Mouse (Mus musculus): ENCODE results near the gene Ankrd22. TPM values are rescaled to one million over a fixed set of nuclear protein-coding genes. Genes with fewer than 3 reads are reported as not detected.
"Not testable (repeated sequence)": the region's sequence is repeated elsewhere in the genome, so short reads cannot be mapped to it uniquely, and the experiment has no call there.

The Ankrd22 gene
- 11.2 and 16.2 TPM in 2 replicates for polyA plus RNA-seq (2015; fragmentation: Nextera tagmentation; extraction: Ambion mirVana)

DNA sequence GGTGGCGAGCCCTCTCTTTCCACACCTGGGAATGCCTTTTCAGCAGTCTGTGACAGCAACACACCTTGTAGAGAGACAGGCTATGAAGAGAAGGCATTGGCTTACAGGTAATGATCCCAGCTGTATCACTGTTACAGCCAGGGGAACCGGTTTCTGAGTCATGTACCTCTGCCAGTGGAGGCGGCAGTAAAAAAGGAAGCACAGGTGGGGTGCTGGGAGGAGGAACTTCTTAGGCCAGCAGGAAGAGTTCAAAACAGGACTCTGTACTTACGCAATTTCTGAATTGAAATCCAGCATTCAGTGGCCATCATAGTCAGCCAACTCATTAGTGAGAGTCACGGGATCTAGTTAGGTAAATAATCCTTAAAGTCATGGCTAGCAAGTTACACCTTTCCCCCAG lies at the start of gene Ankrd22:
Gene Ankrd22, minus strand, starts transcription at position 163 of the 400 bp plus-strand sequence.
- Histone ChIP-seq H3K9ac (ENCODE audit: low read length) (no peak within 1 kb of the TSS), H3K4me2 (ENCODE audit: low read depth, low read length) (0 out of 2 replicates have a peak within 1 kb of the TSS, but pooled peaks have one; percentile 21), H3K9me3 (replicated peaks; ENCODE audit: control insufficient read depth, low read length) (no peaks in the 10 kb centered on the region), H3K4me1 (ENCODE audit: control insufficient read depth, insufficient read depth, low read length) (no peaks in the 10 kb centered on the region), H3K36me3 (ENCODE audit: control insufficient read depth, insufficient read depth, low read length) (no peaks in the 10 kb centered on the region), H3K27ac (ENCODE audit: low read length) (peak within 1 kb of the TSS; percentile 85), H3K4me3 (replicated peaks; ENCODE audit: low read length) (peak within 1 kb of the TSS; percentile 28; the same call in 1 of the 2 replicates), H3K27me3 (ENCODE audit: control insufficient read depth, insufficient read depth, low read length) (no peaks in the 10 kb centered on the region)
- peak; percentile 94 for ATAC-seq (ENCODE audit: insufficient read depth, low FRiP score)
- WGBS = 53% methylated on average over 5 of the region's 5 CpGs

- peaks cover 14% of the 10 kb centered on the region for H3K4me1 ChIP-seq (ENCODE audit: control insufficient read depth, insufficient read depth, low read length)
- H3K27me3 ChIP-seq (ENCODE audit: control insufficient read depth, insufficient read depth, low read length) = no peaks in the 10 kb centered on the region
- H3K9me3 ChIP-seq (replicated peaks; ENCODE audit: control insufficient read depth, low read length) = no peaks in the 10 kb centered on the region
- peak; percentile 58; the same call in 1 of the 2 replicates for ATAC-seq (ENCODE audit: insufficient read depth, low FRiP score)
- no peak overlapping the region for H3K27ac ChIP-seq (ENCODE audit: low read length)
- H3K9ac ChIP-seq (ENCODE audit: low read length) = no peak overlapping the region
- H3K4me3 ChIP-seq (replicated peaks; ENCODE audit: low read length) = no peak overlapping the region
- H3K4me2 ChIP-seq (ENCODE audit: low read depth, low read length) = no peak overlapping the region
- WGBS = 43% methylated on average over 4 of the region's 4 CpGs
- H3K36me3 ChIP-seq (ENCODE audit: control insufficient read depth, insufficient read depth, low read length) = no peaks in the 10 kb centered on the region
Observed at GRCm38 (mm10) chr19:34214136-34214535, 48.3 kb upstream of the Ankrd22 start.

DNA sequence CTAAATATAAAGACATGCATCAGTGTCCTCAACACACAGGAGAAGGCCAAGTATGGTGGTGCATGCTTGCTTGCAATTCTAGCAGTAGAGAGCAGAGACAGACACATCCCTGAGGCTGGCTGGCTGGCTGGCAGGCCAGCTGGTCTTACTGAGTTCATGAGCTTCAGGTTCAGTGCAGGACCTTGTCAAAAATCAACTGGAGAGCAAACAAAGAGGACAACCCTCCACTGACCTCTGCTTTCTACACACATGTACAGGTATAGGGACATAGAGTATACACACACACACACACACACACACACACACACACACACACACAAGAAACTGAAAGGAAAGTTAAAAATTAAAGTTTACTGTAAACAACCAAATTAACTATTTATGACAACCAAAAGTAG lies 47.4 kb upstream of the Ankrd22 start:
- Histone ChIP-seq H3K9me3 (replicated peaks; ENCODE audit: control insufficient read depth, low read length) (no peaks in the 10 kb centered on the region), H3K36me3 (ENCODE audit: control insufficient read depth, insufficient read depth, low read length) (no peaks in the 10 kb centered on the region), H3K4me3 (replicated peaks; ENCODE audit: low read length) (no peak overlapping the region), H3K9ac (ENCODE audit: low read length) (no peak overlapping the region), H3K4me1 (ENCODE audit: control insufficient read depth, insufficient read depth, low read length) (peaks cover 14% of the 10 kb centered on the region), H3K27ac (ENCODE audit: low read length) (no peak overlapping the region), H3K27me3 (ENCODE audit: control insufficient read depth, insufficient read depth, low read length) (no peaks in the 10 kb centered on the region), H3K4me2 (ENCODE audit: low read depth, low read length) (no peak overlapping the region)
- ATAC-seq (ENCODE audit: insufficient read depth, low FRiP score) = no peak

DNA sequence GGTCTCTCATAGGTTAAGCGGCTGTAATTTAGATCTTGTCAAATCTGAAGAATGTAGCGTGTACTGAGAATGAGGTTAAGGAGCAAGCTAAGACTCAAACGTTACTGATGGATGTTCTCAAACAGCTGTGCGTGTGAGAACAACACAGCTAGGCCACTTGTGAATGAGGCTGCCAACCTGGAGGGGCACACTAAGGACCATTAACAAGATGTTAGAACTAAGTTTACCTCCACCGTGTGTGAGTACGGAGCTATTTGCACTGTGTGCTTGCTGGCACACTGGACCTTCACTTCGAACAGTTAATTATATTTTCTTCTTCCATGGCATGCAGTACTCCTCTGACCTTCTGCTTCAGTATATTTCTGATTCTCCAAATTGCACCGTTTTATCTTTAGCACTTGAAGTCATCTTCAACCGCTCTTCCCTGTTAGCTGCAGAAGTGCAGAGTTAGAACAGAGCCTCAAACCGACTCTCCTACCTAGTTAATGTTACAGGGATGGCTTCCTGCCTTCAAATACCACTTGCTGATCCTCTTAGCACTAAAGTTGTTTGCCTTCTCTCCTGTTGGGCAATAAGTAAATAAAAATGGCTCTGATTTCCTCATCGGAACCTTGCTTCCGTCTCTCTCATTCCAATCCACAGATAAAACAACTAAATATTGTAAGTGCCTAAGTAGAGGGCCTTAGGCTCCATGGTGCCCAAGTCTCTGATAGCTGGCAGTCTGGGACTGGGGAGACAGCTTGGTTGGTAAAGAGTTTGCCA lies 46.8 kb upstream of the Ankrd22 start:
- ATAC-seq (ENCODE audit: insufficient read depth, low FRiP score) = no peak
- H3K9ac ChIP-seq (ENCODE audit: low read length) = no peak overlapping the region
- peaks cover 14% of the 10 kb centered on the region for H3K4me1 ChIP-seq (ENCODE audit: control insufficient read depth, insufficient read depth, low read length)
- H3K4me2 ChIP-seq (ENCODE audit: low read depth, low read length) = no peak overlapping the region
- no peak overlapping the region for H3K27ac ChIP-seq (ENCODE audit: low read length)
- no peaks in the 10 kb centered on the region for H3K27me3 ChIP-seq (ENCODE audit: control insufficient read depth, insufficient read depth, low read length)
- H3K9me3 ChIP-seq (replicated peaks; ENCODE audit: control insufficient read depth, low read length) = no peaks in the 10 kb centered on the region
- H3K4me3 ChIP-seq (replicated peaks; ENCODE audit: low read length) = no peak overlapping the region
- WGBS = 68% methylated on average over 12 of the region's 12 CpGs
- H3K36me3 ChIP-seq (ENCODE audit: control insufficient read depth, insufficient read depth, low read length) = no peaks in the 10 kb centered on the region

GRCm38 (mm10) chr19:34210841-34211240 lies 45.0 kb upstream of the Ankrd22 start:
- 47% methylated on average over 2 of the region's 2 CpGs for WGBS
- no peak for ATAC-seq (ENCODE audit: insufficient read depth, low FRiP score)
- H3K4me2 ChIP-seq (ENCODE audit: low read depth, low read length) = no peak overlapping the region
- H3K4me3 ChIP-seq (replicated peaks; ENCODE audit: low read length) = no peak overlapping the region
- H3K36me3 ChIP-seq (ENCODE audit: control insufficient read depth, insufficient read depth, low read length) = no peaks in the 10 kb centered on the region
- no peaks in the 10 kb centered on the region for H3K9me3 ChIP-seq (replicated peaks; ENCODE audit: control insufficient read depth, low read length)
- no peak overlapping the region; the same call in 1 of the 2 replicates for H3K27ac ChIP-seq (ENCODE audit: low read length)
- H3K4me1 ChIP-seq (ENCODE audit: control insufficient read depth, insufficient read depth, low read length) = peaks cover 11% of the 10 kb centered on the region
- no peaks in the 10 kb centered on the region for H3K27me3 ChIP-seq (ENCODE audit: control insufficient read depth, insufficient read depth, low read length)
- H3K9ac ChIP-seq (ENCODE audit: low read length) = no peak overlapping the region

DNA sequence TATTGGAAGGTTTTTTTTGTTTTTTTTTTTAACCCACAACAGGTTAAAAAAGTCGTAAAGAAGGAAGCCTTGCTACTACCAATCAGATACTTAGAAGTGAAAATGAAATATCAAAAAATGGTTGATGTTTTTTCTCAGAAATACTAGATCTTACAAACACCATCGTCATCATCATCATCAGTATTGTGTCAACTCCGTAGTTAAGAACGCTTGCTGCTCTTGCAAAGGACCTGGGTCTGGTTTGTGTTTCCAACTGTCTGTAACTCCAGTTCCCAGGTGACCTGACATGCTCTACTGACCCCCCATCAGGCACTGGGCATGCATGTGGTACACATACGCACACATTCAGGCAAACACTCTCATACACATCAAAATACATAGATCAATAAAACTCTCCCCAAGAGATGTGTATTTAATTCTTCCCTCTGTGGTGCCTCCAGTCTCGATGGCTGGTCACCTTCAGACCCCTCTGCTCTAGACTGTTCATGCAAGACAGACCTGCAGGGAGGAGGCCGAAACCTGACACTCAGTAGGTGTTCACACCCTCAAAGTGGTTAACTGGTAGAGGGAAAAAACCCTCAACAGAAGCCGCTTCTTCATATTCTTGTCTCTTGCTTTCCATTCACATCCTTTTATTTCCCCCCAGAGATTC lies 44.2 kb upstream of the Ankrd22 start:
- no peak for ATAC-seq (ENCODE audit: insufficient read depth, low FRiP score)
- H3K9me3 ChIP-seq (replicated peaks; ENCODE audit: control insufficient read depth, low read length) = no peaks in the 10 kb centered on the region
- H3K4me3 ChIP-seq (replicated peaks; ENCODE audit: low read length) = no peak overlapping the region
- no peak overlapping the region for H3K9ac ChIP-seq (ENCODE audit: low read length)
- H3K4me2 ChIP-seq (ENCODE audit: low read depth, low read length) = no peak overlapping the region
- no peaks in the 10 kb centered on the region for H3K36me3 ChIP-seq (ENCODE audit: control insufficient read depth, insufficient read depth, low read length)
- no peak overlapping the region for H3K27ac ChIP-seq (ENCODE audit: low read length)
- H3K27me3 ChIP-seq (ENCODE audit: control insufficient read depth, insufficient read depth, low read length) = no peaks in the 10 kb centered on the region
- WGBS = 79% methylated on average over 8 of the region's 8 CpGs
- H3K4me1 ChIP-seq (ENCODE audit: control insufficient read depth, insufficient read depth, low read length) = peaks cover 11% of the 10 kb centered on the region

GRCm38 (mm10) chr19:34209031-34209430 lies 43.2 kb upstream of the Ankrd22 start:
- Histone ChIP-seq H3K9ac (ENCODE audit: low read length) (no peak overlapping the region), H3K27me3 (ENCODE audit: control insufficient read depth, insufficient read depth, low read length) (no peaks in the 10 kb centered on the region), H3K4me2 (ENCODE audit: low read depth, low read length) (no peak overlapping the region), H3K9me3 (replicated peaks; ENCODE audit: control insufficient read depth, low read length) (no peaks in the 10 kb centered on the region), H3K4me1 (ENCODE audit: control insufficient read depth, insufficient read depth, low read length) (peaks cover 11% of the 10 kb centered on the region), H3K36me3 (ENCODE audit: control insufficient read depth, insufficient read depth, low read length) (no peaks in the 10 kb centered on the region), H3K27ac (ENCODE audit: low read length) (peak overlapping the region; percentile 23; the same call in 1 of the 2 replicates), H3K4me3 (replicated peaks; ENCODE audit: low read length) (no peak overlapping the region)
- ATAC-seq (ENCODE audit: insufficient read depth, low FRiP score) = peak; percentile 91
- WGBS = 68% methylated on average over 3 of the region's 3 CpGs

GRCm38 (mm10) chr19:34206760-34207440 lies 41.0 kb upstream of the Ankrd22 start:
- Histone ChIP-seq H3K36me3 (ENCODE audit: control insufficient read depth, insufficient read depth, low read length) (no peaks in the 10 kb centered on the region), H3K4me1 (ENCODE audit: control insufficient read depth, insufficient read depth, low read length) (peaks cover 3% of the 10 kb centered on the region), H3K27ac (ENCODE audit: low read length) (no peak overlapping the region), H3K4me3 (replicated peaks; ENCODE audit: low read length) (no peak overlapping the region), H3K4me2 (ENCODE audit: low read depth, low read length) (no peak overlapping the region), H3K9ac (ENCODE audit: low read length) (no peak overlapping the region), H3K27me3 (ENCODE audit: control insufficient read depth, insufficient read depth, low read length) (no peaks in the 10 kb centered on the region), H3K9me3 (replicated peaks; ENCODE audit: control insufficient read depth, low read length) (no peaks in the 10 kb centered on the region)
- ATAC-seq (ENCODE audit: insufficient read depth, low FRiP score) = no peak
- 66% methylated on average over 8 of the region's 8 CpGs for WGBS

GRCm38 (mm10) chr19:34206128-34206527 lies 40.3 kb upstream of the Ankrd22 start:
- WGBS = 76% methylated on average over 4 of the region's 4 CpGs
- not testable (repeated sequence) for H3K4me3 ChIP-seq (replicated peaks; ENCODE audit: low read length); H3K9me3 ChIP-seq (replicated peaks; ENCODE audit: control insufficient read depth, low read length); H3K4me1 ChIP-seq (ENCODE audit: control insufficient read depth, insufficient read depth, low read length); H3K36me3 ChIP-seq (ENCODE audit: control insufficient read depth, insufficient read depth, low read length); H3K27ac ChIP-seq (ENCODE audit: low read length); H3K4me2 ChIP-seq (ENCODE audit: low read depth, low read length); H3K27me3 ChIP-seq (ENCODE audit: control insufficient read depth, insufficient read depth, low read length); ATAC-seq (ENCODE audit: insufficient read depth, low FRiP score); H3K9ac ChIP-seq (ENCODE audit: low read length)
